Mouse (Mus musculus): Measurements from ENCODE around the gene Dnajc12.

DNA sequence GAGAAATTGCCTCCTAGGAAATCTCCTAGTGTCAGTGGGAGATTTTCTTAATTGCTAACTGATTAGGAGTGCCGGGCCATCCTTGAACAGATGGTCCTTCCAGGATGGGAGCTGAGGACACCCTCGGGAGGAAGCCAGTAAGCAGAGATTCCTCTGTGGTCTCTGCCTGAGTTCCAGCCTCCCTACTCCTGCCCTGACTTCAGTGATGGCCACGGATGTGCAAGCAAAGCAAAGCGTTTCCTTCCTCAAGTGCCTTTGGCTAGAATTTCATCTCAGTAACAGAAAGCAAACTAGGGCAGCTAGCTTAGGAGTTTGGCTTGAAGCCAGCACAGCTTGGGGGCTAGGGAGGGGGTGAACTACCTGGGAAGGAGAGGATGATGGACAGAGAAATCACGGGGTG is 34.8 kb downstream of the Dnajc12 start:
- TF ChIP-seq CTCF (IDR thresholded peaks at IDR 0.05; ENCODE audit: extremely low read depth, insufficient read length, insufficient replicate concordance, low read depth, low read length) (no peak), POLR2A (IDR thresholded peaks at IDR 0.05; ENCODE audit: low read depth, low read length) (no peak)

Measured in small intestine, adult 2 months (tissue).